Mouse (Mus musculus) bone marrow, adult 2 months (tissue): ENCODE results near the gene Gpc1. TPM values are rescaled to one million over a fixed set of nuclear protein-coding genes. Genes with fewer than 3 reads are reported as not detected.

Experiments used
- H3K27ac ChIP-seq: fragments of 200-500 bp; 2 replicates; pipeline ENCODE4 v1.5.1; 2012; ENCODE audit warnings: low read depth, mild to moderate bottlenecking, control low read depth, inconsistent platforms, low read length; ENCODE audit not compliant: control insufficient read depth, poor library complexity, insufficient read depth
- H3K4me1 ChIP-seq: fragments of 200-500 bp; 2 replicates; pipeline ENCODE4 v1.6.1; 2011; ENCODE audit warnings: low read length; ENCODE audit not compliant: control insufficient read depth, insufficient read depth
- H3K4me3 ChIP-seq: fragments of 200-500 bp; replicated peaks from 2 replicates; pipeline ENCODE3; 2011; ENCODE audit warnings: mild to moderate bottlenecking, low read depth, low read length, control low read depth; ENCODE audit not compliant: control insufficient read depth
- CTCF ChIP-seq: fragments of 200-500 bp; IDR thresholded peaks from 2 replicates; pipeline ENCODE4 v1.5.1; 2011; ENCODE audit warnings: low read length, control low read depth; ENCODE audit not compliant: control insufficient read depth, insufficient read depth
- POLR2A ChIP-seq: fragments of 200-500 bp; IDR thresholded peaks from 2 replicates; pipeline ENCODE4 v1.6.1; 2011; ENCODE audit warnings: low read depth, mild to moderate bottlenecking, control low read depth, low read length, borderline replicate concordance; ENCODE audit not compliant: control insufficient read depth
- WGBS: fragments of 180-500 bp; shearing (Covaris S2); methylation state at CpG from one replicate; pipeline ENCODE4 v1.1.7; 2018; 5-methylcytosine and 5-hydroxymethylcytosine counted together
- polyA plus RNA-seq: library from polyadenylated mRNA; stranded (reverse); fragments of >200 nt; gene quantifications from 2 replicates; pipeline ENCODE4 v1.2.4, GENCODE M21; 2011; ENCODE audit warnings: low replicate concordance; ENCODE audit not compliant: missing spikeins, insufficient read depth, insufficient read length

Gpc1 gene
- polyA plus RNA-seq, 1 experiment: 21.8 TPM

GRCm38 (mm10) chr1:92798425-92798824, 33.0 kb upstream of the Gpc1 start:
- 21% methylated on average over 2 of the region's 2 CpGs for WGBS
- Histone ChIP-seq H3K4me3 (no peak overlapping the region), H3K27ac (no peak overlapping the region), H3K4me1 (peaks cover 2% of the 10 kb centered on the region; the same call in 1 of the 2 replicates)
- TF ChIP-seq CTCF (no peak), POLR2A (no peak)

GRCm38 (mm10) chr1:92799653-92800052, 31.8 kb upstream of the Gpc1 start:
- Histone ChIP-seq H3K27ac (no peak overlapping the region), H3K4me3 (no peak overlapping the region), H3K4me1 (no peaks in the 10 kb centered on the region; the same call in 1 of the 2 replicates)
- WGBS: 38% methylated on average over 5 of the region's 5 CpGs
- no peak for TF ChIP-seq POLR2A
- no peak for TF ChIP-seq CTCF

- TF ChIP-seq CTCF (no peak), POLR2A (no peak)
- 67% methylated on average over 1 of the region's 1 CpGs for WGBS
- no peaks in the 10 kb centered on the region; the same call in 1 of the 2 replicates for H3K4me1 ChIP-seq
- H3K4me3 ChIP-seq: no peak overlapping the region
- H3K27ac ChIP-seq: no peak overlapping the region
Observed at GRCm38 (mm10) chr1:92802362-92802761, 29.1 kb upstream of the Gpc1 start.

GRCm38 (mm10) chr1:92803376-92803775, 28.1 kb upstream of the Gpc1 start:
- Histone ChIP-seq H3K4me3 (no peak overlapping the region), H3K4me1 (no peaks in the 10 kb centered on the region; the same call in 1 of the 2 replicates), H3K27ac (no peak overlapping the region)
- no peak for TF ChIP-seq POLR2A
- no peak for TF ChIP-seq CTCF
- 32% methylated on average over 4 of the region's 4 CpGs for WGBS

GRCm38 (mm10) chr1:92805181-92805580, 26.3 kb upstream of the Gpc1 start:
- no peak overlapping the region for H3K27ac ChIP-seq
- H3K4me3 ChIP-seq: no peak overlapping the region
- TF ChIP-seq CTCF: no peak
- no peak for TF ChIP-seq POLR2A
- 65% methylated on average over 5 of the region's 5 CpGs for WGBS
- no peaks in the 10 kb centered on the region; the same call in 1 of the 2 replicates for H3K4me1 ChIP-seq

- Histone ChIP-seq H3K4me3 (no peak overlapping the region), H3K4me1 (no peaks in the 10 kb centered on the region; the same call in 1 of the 2 replicates), H3K27ac (no peak overlapping the region)
- WGBS: 55% methylated on average over 2 of the region's 2 CpGs
- TF ChIP-seq CTCF (no peak), POLR2A (no peak)
Observed at GRCm38 (mm10) chr1:92805836-92806235, 25.6 kb upstream of the Gpc1 start.

GRCm38 (mm10) chr1:92806720-92807119, 24.7 kb upstream of the Gpc1 start:
- H3K27ac ChIP-seq: no peak overlapping the region
- TF ChIP-seq CTCF (no peak), POLR2A (no peak)
- no peaks in the 10 kb centered on the region; the same call in 1 of the 2 replicates for H3K4me1 ChIP-seq
- 54% methylated on average over 3 of the region's 3 CpGs for WGBS
- H3K4me3 ChIP-seq: no peak overlapping the region

GRCm38 (mm10) chr1:92809621-92810020, 21.8 kb upstream of the Gpc1 start:
- Histone ChIP-seq H3K4me1 (no peaks in the 10 kb centered on the region; the same call in 1 of the 2 replicates), H3K27ac (no peak overlapping the region), H3K4me3 (no peak overlapping the region)
- no peak for TF ChIP-seq CTCF
- no peak for TF ChIP-seq POLR2A
- WGBS: 77% methylated on average over 4 of the region's 4 CpGs

GRCm38 (mm10) chr1:92814319-92814718, 17.1 kb upstream of the Gpc1 start:
- no peak for TF ChIP-seq CTCF
- TF ChIP-seq POLR2A: no peak
- 75% methylated on average over 5 of the region's 5 CpGs for WGBS
- H3K4me3 ChIP-seq: no peak overlapping the region
- H3K4me1 ChIP-seq: peaks cover 1% of the 10 kb centered on the region
- no peak overlapping the region for H3K27ac ChIP-seq
